Mouse (Mus musculus) layer of hippocampus, postnatal 14 days (tissue): ENCODE measurements around the gene Aktip. TPM values are rescaled to one million over a fixed set of nuclear protein-coding genes. Genes with fewer than 3 reads are reported as not detected.

Experiments used
- DNase-seq, 2 experiments: peaks; one replicate each; pipeline ENCODE4 v3.0.0; 2021 to 2022; ENCODE audit warnings: low spot score in 2 of 2, mixed read lengths in 1 of 2
- long read RNA-seq, 2 experiments: library from polyadenylated mRNA; stranded (forward); transcript quantifications; one replicate each; pipeline ENCODE4 v2.0.0; 2021
- total RNA-seq, 2 experiments: library from RNA; stranded (reverse); gene quantifications; 2 replicates each; pipeline ENCODE4 v1.2.3; 2021

The Aktip gene
- 10 to 100 TPM; 62.6 to 65.3 TPM for total RNA-seq
- long read RNA-seq, experiment 1, transcript Aktip-205 (10 exons, 2,079 nt): major isoform, 49 of 99 reads
- long read RNA-seq, experiment 1, transcript Aktip-201 (10 exons, 1,171 nt): minor isoform, 23 of 99 reads
- long read RNA-seq, experiment 1, partial matches to known transcripts: 2 of 99 reads
- long read RNA-seq, experiment 1, other reads (novel, unspliced or antisense): 24 of 99 reads
- long read RNA-seq, experiment 2, transcript Aktip-202 (11 exons, 2,200 nt): minor isoform, 5 of 130 reads
- long read RNA-seq, experiment 2, transcript Aktip-201 (10 exons, 1,171 nt): minor isoform, 26 of 130 reads
- long read RNA-seq, experiment 2, transcript Aktip-205 (10 exons, 2,079 nt): major isoform, 69 of 130 reads
- long read RNA-seq, experiment 2, partial matches to known transcripts: 1 of 130 reads
- long read RNA-seq, experiment 2, other reads (novel, unspliced or antisense): 29 of 130 reads

GRCm38 (mm10) chr8:91199876-91200275 lies at the start of gene Aktip:
TSS of gene Aktip (minus strand) at chr8:91199976.
- no peak for DNase-seq

GRCm38 (mm10) chr8:91245821-91246454 lies 46.2 kb upstream of the Aktip start:
- DNase-seq: no peak

DNA sequence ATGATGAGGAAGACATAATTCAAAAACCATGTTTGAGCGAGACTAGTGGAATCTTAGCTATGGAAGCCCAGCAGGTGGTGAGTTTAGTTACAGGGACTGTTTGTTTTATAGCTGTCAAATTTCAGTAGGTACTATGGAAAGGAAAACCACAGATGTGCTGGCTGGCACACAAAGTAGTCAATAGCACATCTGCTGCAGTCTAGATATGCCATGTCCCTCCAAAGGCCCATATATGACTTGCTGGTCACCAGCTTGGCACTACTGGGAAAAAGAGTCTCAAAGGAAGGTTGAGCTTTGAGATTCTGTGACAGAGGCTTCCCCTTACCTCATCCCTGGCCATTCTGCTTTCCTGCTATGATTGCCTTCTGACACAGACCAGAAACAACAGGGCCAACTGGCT lies 42.9 kb upstream of the Aktip start:
- no peak for DNase-seq

DNA sequence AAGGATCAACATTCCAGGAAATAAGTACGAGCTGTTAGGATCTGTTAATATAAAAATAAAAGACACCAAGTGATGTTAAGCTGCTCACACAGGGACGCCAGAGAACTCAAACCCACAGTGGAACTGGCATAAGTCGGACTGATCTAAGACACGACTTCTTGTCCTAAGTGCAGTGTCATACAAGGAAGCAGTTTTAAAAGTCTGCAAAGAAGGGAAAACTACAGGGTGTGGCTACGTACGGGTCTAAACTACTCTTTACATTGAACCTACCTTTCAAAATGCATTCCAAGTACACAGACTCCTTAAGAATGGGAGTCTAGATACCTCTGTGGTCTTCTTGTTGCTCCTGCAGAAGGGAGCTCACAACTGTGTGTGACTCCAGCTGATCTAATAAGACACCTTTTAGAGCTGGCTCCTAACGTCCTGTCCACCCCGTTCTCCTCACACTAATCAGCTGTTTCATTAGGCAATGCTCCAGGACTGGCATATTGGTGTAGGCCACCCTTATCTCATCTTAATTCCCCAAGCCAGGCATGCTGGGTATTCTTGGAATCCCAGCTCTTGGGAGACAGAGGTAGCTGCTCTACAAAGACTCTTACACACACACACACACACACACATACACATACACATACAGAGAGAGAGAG lies 42.2 kb upstream of the Aktip start:
- no peak for DNase-seq

DNA sequence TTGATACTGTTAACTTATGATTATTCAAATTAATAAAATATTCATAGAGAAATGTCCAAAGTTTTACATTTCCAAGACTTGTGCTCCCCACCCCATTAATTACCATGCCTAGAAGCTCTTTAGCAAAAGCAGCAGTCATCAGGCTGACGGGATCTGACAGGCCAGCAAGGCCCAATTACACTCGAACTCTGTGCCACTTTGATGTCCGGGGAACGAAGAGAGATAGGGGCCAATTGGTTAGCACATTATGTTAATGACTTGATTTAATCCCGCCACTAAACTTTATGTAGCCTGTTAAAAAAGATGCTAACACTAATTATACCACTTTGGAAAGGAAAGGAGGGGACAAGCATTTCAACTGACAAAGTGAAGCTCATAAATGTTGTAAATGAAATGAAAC lies 41.6 kb upstream of the Aktip start:
- DNase-seq: no peak

GRCm38 (mm10) chr8:91237191-91237590 lies 37.4 kb upstream of the Aktip start:
- DNase-seq: no peak

DNA sequence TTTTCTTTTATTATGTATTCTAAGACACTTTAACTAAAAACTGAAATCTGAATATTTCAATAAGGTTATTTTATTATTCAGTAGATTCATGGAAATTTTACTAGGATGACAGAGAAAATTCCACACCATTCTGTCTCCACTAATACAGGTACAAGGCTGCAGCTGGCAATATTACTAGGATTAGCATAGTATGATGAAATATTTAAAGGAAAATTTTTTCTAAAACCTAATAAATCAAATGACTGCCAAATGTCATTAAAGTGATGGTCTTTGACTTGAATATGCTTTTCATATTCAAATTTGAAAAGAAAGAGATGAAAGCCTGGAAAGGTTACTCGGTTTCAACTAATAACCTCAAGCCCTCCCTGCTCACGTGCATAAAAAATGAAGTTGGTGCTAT lies 34.3 kb upstream of the Aktip start:
- DNase-seq: no peak

GRCm38 (mm10) chr8:91227421-91227841 lies 27.7 kb upstream of the Aktip start:
- DNase-seq: no peak

DNA sequence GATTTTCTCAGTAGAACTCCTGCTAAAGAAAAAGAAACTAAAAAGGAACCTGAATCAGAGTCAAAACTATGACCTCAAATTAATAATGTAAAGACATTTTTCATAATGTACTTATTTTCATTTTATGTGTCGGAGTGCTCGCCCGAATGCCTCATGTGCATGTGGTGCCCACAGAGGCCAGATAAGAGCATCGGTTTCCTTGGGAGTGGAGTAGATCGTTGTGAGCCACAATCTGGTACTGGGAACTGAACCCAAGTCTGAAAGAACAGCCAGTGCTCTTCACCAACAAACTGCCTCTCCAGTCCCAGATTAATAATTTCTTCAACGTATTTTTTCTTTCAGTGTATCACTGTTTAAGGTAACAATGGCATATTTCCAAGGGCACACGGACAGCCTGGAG lies 24.5 kb upstream of the Aktip start:
- no peak for DNase-seq

DNA sequence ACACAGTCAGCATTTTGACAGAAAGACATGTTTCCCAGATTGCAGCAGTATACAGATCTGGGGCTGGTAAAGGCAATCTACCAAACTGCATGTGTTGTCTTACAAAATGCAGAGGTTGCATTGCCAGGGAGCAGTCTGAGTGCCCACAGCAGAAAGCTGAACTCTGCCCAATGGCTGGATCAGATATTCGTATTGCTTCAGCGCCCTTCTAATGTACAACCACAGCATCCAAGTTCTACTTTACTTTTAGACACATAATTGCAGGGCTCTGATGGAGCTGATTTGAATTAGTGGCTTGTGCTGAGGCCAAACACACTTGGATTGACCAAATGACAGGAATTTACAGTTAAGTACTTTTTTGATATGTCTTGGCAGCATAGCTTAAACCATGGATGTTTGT lies 22.1 kb upstream of the Aktip start:
- no peak for DNase-seq

DNA sequence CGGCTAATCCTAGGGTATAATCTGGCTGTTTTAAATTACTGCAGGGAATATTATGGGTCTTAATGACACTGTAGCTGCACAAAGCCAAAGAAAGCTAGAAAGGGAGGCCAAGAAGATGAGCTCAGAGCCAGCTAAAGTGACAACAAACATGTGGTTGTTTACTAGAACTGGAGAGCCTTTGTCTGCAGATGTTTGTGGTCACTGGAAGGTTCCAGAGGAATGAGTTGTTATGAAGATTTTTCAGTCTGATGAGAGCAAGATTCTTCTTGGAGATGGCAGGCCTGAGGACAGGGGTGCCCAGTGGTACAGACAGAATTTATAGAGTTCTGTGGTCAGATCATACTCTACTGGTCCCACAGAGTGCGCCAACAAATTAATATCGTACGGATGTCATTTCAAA lies 18.5 kb upstream of the Aktip start:
- no peak for DNase-seq

DNA sequence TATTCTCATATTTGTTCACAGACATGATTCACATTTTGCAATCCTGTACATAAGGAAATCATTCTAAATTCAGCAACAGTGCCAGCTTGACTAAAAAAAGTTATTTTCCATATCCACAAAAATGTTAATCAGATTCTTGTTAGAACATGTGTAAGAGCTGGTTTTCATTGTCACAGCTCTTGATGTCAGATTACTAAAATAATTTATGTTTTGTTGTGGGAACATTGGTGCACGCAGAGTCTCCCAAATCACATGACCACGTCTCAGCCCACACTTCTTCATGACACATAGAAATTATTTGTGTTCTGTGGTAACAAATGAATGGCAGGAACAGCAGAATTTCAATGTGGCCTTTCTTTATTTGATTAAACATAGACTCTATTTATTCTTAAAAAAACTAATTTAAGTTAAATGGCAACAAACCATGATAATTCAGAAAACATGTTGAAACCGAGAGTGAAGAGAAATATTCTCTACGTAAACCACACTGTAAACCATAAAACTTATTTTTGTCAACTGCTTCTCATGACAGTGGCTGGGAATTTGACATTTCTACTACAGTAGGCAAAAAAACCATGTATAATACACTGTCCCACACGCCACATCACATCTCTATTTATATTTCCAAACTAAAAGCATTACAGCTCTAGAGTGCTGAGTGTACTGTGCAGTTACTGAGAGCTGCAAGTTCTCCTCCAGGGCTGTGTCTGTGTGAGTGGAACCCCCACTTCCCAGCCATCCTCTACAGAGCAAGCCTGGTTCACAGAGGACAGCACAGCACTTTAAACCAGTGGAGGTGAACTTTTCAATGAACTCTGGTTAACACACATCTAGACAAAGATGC lies 17.5 kb upstream of the Aktip start:
- no peak for DNase-seq

DNA sequence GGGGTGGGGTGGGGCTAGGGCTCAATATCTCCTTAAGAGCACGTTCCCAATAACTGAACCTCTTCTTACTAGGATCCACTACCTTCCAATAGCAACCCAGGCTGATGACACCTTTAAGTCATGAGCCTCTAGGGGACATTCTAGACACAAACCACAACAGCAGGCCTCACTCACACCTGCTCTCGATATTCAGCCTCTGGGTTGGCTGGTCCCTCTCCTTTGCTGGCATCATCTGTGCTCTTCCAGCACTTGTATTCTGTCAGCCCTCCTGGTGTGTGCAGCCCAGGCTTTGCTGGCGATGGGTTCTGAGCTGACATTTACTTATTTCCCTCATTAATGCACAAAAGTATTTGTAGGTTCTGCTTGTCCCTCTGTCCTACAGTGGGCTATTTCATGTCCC lies 14.5 kb upstream of the Aktip start:
- DNase-seq: no peak

- DNase-seq: no peak
Observed at GRCm38 (mm10) chr8:91212948-91213347, 13.2 kb upstream of the Aktip start.

- DNase-seq: no peak
Observed at GRCm38 (mm10) chr8:91209658-91210057, 9.9 kb upstream of the Aktip start.

DNA sequence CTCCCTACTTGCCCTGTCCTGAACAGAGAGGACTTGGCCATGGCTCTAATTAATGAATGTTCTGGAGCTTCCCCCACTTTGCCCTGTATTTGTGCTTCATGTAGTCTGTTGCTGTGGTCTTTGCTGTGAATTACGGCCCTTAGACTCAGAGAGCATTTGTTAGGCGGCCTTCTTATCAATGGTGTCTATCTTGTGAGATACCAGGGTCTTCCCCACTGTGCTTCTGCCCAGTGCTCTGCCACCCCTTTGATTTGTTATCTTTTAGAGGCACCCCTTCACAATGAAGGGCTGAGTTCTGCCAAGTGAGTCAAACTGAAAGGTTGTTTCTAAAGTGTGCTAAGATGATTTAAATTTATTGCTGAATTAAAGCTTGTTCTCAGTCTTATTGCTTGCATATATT lies 7.9 kb upstream of the Aktip start:
- no peak for DNase-seq

- DNase-seq: no peak
Observed at GRCm38 (mm10) chr8:91205897-91206296, 6.1 kb upstream of the Aktip start.

DNA sequence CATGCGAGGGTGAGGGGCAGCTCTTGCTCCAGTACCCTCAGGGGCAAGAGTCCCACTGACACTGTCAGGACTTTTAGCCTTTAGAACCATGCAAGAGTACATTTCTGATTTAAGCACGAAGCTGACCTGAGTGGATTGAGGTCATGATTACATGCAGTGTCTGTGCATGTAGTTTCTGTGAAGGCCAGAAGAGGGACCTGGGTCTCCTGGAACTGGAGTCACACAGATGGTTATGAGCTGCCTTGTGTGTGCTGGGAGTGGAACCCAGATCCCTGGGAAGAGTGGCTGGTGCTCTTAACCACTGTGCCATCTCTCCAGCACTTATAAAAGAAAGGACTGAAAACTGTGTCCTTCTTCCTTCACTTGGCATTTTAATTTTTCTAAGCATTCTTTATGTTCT lies 1.4 kb upstream of the Aktip start:
- DNase-seq: no peak

- no peak for DNase-seq
Observed at GRCm38 (mm10) chr8:91198036-91198435, 1.7 kb downstream of the Aktip start.

DNA sequence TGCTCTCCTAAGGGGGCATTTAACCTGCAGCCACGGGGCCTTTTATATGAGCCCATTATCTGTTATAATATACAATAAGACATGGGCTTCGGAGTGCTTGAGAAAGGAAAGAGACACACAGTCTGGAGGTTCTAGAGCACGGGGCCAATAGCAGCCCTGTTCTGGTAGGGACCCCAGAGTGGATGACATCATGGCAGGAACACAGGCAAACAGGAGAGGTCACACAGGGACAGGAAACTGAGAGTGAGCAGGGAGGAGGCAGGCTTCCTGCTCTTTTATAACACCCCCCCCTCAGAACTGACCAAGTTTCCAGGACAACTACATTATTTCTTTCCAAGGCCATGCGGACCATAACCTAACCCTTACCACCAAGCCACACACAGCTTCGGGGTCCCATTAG lies 2.5 kb downstream of the Aktip start:
- no peak for DNase-seq

- no peak for DNase-seq
Observed at GRCm38 (mm10) chr8:91196661-91197060, 3.1 kb downstream of the Aktip start.
